Mouse (Mus musculus) common myeloid progenitor, adult 5-6 weeks (primary cell): ENCODE measurements around the gene Acp7. TPM values are rescaled to one million over a fixed set of nuclear protein-coding genes. Genes with fewer than 3 reads are reported as not detected.

Source experiments
- ATAC-seq: replicated peaks from 2 replicates; pipeline ENCODE4 v1.8.0; 2016; ENCODE audit warnings: low read depth, mild to moderate bottlenecking, moderate TSS enrichment, inconsistent platforms; ENCODE audit not compliant: poor library complexity, severe bottlenecking
- total RNA-seq: library from RNA; stranded (forward); fragments of 200-1000, 187-1606 nt; gene quantifications from 2 replicates; pipeline ENCODE4 v1.2.3, GENCODE M21; 2017

The Acp7 gene
- total RNA-seq, 1 experiment from 2014 or later, result not detected

DNA sequence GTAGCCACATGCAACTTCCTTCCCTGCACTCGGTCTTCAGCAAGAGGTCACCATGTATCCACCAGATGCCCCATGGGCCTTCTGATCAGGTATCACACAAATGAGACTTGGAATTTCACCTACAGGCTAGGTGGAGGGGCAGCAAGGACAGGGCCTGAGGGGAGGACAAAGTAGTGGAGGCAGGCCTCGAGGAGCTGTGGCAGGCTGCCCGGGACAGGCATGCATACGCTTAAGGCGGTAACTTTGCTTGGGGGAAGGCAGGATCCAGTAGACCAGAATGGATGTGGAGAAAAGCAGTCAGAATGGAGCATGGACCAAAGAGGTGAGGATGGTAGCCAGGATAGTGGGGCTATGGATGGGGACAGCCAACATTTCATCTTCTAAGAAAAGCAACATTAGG lies 51.3 kb downstream of the Acp7 start:
- ATAC-seq, result no peak

DNA sequence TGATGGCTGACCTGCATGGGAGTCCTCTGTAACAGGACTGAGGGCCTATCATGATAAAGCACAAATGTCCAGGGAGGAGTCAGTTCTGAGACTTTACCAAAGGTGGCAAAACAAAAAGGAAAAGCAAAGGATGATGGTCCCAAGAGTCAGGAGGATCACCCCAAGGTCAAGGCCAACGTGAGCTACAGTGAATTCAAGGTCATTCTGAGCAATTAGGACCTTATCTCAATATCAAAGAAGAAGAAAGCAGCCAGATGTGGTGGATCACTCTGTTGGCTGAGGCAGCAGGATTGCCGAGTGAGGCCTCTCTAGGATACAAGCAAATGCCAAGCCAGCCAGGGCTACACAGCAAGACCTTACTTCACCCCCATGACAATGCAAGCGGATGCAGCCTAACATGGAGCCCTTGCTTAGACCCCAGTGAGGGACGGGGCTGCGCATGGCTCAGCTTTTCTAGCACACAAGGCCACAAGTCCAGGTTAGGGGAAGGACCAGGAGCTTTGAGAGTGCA lies 52.5 kb downstream of the Acp7 start:
- no peak for ATAC-seq

DNA sequence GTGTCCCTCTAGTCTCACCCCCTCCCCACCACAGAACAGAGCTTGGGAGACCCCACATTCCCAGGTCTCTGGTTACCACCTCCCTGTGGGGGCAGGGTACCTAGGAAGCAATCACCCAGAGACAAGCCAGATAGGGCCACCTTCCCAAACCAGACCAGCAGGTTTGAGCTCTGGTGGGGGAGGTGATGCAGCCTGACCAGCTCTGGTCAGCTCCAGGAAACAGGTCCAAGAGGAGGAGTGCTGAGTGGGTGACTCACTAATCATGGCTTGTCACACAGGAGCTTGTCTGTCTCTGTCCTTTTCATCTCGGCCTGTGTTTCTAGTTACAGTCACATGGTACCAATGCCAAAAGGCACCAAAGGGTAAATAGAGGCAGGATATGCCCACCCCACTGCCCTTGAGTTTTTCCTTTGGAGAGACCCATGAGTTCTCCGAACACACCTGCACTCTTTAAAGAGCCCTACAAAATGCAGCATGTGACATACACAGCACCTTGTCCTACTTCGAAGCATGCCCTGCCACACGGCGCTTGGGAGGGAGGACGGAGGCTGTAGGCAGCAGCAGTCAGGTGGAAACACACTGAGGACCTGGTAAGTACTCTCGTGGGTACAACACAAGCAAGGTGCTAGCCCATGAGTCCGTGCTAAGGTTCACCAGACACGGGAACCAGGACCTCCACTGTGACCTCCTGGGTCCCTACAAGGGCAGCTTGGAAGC lies 53.1 kb downstream of the Acp7 start:
- no peak for ATAC-seq

DNA sequence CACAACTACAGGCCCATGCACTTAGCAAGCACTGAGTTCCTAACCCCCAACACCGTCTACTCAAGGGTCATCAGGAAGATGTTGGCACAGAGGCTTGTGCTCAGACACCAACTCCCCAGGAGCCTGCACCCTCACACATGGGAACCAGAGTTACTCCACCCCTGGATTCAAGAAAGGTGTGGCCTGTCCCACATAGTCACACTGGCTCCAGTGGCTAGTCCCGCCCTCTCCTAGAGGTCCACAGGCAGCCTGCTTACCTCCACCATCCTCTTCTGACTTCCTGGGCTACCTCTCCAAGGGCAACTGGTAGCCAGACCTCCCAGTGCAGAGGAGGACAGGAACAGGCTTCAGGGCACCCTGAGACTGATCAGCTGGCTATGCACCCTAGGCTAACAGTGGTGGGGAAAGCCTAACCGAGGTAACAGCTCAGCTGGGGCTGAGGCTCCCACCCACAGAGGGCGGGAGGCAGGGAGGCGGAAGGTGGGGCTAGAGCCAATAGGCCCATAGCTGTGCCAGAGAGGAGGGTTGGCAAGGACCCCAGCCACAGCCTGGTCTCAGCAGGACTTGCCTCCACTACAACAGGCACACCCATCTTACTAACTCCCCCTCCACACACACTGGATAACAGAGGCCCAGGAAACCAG lies 54.7 kb downstream of the Acp7 start:
- peak; percentile 59 for ATAC-seq

DNA sequence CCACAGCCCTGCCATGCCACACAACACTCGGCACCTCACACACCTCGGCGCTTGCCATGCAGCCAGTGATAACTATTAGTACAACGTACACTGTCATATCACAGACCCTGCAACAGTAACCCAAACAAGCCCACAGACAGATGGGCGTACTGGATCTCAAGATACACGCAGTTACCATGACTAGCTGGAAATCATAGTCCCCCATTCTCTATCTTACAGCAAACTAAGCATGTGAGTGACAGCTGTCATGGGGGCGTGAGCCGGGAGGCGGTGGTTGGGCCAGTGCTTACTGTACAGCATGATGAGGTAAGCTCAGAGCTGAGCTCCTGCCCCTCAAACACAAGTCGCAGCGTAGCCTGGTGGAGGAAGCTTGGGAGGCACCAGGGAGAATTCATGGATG lies 55.5 kb downstream of the Acp7 start:
- ATAC-seq, result no peak

DNA sequence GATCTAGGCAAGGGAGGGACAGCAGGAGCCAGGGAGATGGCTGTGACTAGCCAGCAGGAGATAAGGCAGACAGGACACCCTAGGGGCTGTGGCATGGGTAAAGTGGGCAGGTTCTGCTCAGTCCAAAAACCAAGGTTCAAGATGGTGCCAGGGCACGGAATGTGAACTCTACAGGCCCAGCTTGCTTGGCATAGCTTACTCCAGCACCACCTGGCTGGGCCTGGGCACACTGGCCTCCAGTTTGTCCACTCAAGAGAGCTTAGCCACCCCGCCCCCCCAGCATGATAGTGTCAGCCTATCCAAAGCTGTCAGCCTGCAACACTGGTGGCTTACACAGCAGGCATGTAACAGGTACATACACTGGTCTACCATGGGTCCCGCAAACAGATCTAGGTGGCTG lies 57.9 kb downstream of the Acp7 start:
- no peak for ATAC-seq

DNA sequence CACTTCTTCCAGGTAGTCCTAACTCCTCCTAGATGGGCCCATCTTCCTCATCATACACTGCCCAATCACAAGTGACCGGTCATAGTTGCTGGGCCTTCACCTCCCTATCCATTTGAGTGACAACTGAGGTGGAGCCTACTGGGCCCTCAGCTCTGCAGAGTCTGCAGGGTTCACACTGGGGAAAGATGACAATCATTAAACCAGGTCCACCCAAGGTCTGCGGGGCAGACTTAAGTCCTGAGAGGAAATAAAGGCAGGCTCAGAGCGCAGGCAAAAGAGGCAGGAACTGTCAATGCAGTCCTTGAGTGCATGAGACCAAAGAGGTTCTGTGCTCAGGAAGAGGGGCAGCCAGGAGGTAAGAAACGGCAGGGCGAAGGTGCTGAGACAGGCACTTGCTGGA lies 58.4 kb downstream of the Acp7 start:
- no peak for ATAC-seq

DNA sequence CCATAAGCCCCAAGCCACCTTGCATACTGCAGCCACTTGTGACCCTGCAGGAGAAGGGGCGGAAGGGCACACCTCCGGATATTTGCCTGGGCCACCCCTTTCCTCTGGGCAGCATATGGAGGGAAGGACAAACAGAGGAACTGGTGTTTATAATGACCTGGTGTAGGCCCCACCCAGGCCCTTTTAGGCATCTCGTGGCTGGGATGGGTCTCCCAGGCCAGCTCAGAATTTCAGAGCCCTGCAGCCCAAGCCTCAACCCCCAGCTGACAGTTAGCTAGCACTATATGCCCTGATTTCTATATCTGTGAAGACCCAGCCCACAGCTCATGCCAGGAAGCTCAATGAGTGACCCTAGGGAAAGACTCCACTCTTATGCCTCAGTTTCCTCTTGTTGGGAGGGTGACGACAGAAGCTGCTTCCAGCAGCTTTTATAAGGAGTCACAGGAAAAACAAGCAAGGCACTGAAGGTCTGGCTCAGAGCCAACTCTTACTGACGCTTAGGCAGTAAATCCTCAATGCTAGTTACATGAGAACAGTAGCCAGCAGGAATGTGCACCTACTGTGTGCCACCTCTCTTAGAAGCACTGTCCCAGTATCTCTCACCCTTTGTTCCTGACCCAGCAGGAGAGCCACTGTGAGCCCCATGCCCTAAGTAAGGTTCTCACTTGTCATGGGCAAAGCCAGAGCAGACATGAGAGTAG lies 60.0 kb downstream of the Acp7 start:
- ATAC-seq, result no peak

DNA sequence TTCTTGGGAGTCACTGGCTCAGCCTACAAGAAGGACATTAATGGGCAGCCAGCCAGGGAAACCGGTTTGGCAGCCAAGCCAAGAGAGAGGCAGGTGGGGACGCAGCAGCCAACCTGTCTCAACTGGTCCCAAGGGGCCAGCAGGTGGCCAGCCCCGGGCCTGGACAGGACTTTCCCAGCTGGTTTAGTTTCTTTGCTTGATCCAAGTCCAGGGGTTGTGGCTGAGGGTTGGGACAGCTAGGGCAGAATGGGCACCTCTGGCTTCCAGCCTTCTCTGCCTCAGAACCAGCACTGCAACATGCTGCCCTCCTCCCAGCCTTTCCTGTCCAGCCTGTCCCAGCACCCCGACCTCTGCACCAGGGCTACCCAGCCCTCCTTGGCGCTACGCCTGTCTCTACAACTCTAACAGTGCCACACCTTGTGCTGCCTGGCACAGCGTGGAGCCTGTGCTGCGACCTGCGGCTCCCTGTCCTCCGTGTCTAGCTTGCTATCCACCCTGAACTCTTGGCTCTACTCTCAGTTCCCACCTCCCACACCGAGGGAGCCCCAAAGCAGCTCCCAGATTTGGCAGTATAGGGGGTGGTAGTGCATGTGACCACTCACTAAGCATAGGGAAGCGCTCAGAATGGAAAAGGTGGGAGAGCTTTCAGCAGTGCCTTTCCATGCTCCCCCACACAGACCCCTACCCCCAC lies 60.7 kb downstream of the Acp7 start:
- no peak for ATAC-seq

DNA sequence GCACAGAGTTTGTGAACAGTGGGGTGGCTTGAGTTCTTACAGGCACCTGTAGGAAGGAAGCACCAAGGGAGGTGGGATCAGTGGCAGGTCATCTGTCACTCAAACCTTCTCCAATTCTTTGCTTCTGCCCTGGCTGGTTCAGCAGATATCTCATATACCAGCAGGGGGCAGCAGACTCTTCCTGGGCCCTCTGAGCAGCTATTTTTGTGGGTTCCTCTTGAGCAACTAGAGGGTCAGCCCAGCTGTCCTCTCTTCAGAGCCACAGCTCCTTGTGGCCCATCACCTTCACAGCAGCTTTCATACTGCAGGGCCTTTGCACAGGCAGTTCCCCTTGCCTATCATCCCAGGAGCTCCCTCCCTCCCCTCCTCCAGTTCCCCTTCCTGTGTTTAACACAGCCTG lies 62.9 kb downstream of the Acp7 start:
- peak; percentile 71 for ATAC-seq

DNA sequence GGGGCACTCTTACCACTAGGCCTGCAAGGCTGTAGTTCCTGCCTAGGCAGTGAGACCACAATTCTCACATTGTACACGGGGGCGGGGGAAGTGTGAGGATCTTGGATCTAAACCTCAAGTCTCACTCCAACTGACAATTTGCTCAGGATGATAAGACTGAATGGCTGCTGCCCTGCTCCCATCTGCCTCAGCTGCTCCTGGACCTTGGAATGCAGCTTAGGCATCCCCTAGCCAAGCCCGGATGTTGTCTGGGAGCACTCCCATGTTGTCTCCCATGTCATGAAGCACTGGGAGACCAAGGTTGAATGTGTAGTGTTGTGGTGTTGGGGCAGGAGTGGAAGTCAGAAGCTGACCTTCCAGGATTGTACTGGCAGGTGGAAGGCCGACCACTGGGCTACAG lies 63.6 kb downstream of the Acp7 start:
- no peak for ATAC-seq

DNA sequence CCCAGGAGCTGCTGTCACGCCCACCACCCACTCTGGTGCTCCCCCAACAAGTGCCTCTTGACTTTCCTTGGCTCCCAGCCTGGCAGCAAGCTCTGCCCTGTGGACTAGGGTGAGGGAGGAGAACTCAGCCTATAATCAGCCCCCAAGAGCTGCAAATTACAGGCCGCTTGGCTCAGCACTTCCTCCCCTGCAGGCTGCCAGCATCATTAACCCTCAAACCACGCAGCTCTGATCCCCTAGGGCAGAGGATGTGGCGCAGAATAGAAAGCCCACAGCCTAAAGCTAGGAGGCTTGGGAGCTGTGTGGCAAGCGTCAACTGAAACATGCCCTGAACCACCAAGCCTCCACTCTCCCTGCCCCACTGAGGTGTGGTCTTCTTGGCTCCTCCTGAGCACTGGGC lies 65.7 kb downstream of the Acp7 start:
- ATAC-seq, result 0 out of 2 replicates have a peak, but pooled peaks have one; percentile 23

DNA sequence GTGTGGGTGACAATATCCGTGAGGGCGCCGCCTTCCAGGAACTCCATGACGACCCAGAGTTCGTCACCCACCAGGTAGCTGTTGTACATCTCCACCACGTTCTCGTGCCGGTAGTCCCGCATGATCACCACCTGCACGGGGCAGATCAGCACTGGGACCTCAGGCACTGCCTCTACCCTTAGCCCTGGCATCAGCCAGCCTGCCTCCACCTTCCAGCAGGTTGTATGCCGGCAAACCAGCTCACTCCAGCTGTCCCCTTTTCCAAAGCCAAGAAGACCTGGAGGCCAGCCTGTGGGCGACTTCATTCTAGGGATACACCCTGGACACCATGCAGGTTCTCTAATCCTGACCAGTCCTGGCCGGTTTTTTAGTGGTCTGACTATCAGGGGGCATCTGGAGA lies 68.2 kb downstream of the Acp7 start:
- ATAC-seq, result no peak

DNA sequence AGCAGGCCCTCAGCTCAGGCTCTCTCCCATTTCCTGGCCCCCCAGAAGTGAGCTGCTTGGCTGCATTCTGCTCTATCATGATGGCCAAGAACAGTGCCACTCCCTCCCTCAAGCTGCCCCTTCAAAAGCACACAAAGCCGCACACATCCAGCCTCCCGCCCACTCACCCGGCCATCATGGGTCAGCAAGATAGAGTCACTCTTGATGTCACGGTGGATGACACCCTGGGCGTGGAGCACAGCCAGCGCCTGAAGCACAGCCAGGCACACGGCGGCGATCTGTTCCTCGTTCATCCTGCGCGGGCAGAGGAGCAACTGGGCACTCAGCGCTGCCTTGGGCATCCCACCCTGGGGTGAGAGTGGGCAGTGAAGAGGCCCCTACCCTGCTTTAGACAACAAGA lies 68.8 kb downstream of the Acp7 start:
- ATAC-seq, result no peak

DNA sequence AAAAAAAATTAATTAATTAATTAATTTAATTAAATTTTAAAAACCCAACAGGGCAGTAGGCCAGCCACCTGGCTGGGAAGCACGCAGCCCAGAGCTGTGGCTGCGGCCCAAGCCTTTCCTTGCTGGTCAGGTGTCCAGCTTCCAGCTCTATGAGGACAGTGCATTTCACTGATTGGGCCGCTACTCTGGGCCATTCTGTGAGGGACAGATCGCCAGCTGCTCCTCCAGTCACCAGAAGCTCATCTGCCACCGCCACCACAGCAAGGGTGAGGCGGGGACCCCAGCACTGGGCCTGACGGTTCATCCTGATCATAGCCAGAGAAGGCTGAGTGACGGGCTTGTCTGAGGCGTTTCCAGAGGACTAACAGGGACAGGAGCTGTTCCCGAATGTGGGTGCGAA lies 69.2 kb downstream of the Acp7 start:
- no peak for ATAC-seq

DNA sequence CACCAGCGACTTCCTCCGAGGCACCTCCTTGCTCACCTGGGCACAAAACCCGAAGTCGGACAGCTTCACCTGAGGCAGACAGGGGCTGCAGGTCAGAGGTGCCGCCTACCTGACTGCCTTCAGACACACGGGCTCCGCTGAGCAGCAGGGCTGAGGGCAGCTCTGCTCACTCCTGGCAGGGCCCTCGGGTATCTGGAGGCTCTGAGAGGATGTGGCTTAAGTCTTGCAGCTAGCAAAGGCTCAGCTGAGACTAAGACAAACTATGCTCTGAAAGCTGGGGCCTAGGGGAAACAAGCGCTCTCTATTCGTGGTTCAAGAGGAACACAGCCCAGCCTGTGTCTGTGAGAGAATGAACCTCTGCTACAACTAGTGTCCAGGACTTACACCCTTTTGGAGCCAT lies 70.3 kb downstream of the Acp7 start:
- ATAC-seq, result no peak

DNA sequence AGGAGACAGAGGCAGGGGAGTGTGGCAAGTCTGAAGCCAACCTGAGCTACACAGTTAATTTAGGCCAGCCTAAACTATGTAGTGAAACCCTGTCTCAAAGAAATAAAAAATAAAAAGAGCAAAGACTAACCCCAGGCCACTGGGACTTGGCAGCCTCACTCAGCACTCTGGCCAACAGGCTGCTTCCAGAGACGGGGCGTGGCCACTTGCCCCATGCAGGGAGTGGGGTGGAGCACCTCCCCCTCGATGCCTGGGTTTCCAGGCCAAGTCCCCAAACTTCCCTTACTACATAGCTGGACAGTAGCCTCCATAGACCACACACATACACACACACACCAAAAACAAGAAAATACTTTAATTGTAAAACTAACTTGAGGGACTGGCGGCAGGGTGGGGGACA lies 72.6 kb downstream of the Acp7 start:
- ATAC-seq, result 0 out of 2 replicates have a peak, but pooled peaks have one; percentile 37

DNA sequence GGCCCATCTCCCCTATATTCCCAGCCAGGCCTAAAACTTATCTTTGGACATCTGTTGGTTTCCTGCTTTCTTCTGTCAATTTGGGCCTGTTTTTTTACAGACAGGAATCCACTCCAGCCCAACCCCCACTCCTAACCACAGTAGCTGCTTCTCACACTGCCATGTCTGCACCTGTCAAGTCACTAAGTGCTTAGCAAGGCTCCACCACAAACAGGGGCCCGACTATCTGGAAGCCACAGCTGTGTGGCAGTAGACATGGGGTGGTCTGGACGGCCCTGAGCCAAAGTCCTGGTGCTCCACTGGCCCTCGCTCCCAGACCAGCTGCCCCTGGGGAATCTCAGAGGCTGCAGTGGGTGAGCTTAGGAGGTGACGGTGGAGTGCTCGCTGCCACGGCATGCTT lies 73.4 kb downstream of the Acp7 start:
- peak; percentile 90 for ATAC-seq
